Mouse (Mus musculus) heart, embryonic 14.5 days (tissue): ENCODE data around the gene Hus1. TPM values are rescaled to one million over a fixed set of nuclear protein-coding genes. Genes with fewer than 3 reads are reported as not detected.

ENCODE experiments used
- ATAC-seq: fragments of 200-750 bp; cut with Nextera tagmentation; 2 replicates; pipeline ENCODE4 v1.8.0; 2017; ENCODE audit warnings: low read depth, moderate TSS enrichment; ENCODE audit not compliant: insufficient number of reproducible peaks, insufficient read depth, low FRiP score
- H3K27ac ChIP-seq, 2 experiments: fragments of 200-500 bp in 1 of 2; fragments of 300-500 bp in 1 of 2; sonication (generic) in 1 of 2; replicated peaks in 1 of 2; 2 replicates each; pipeline ENCODE4 v1.5.1; 2012 to 2014; ENCODE audit warnings: low read depth in 2 of 2, low read length in 2 of 2, control low read depth in 1 of 2, mild to moderate bottlenecking in 1 of 2, mixed read lengths in 1 of 2; ENCODE audit not compliant: control insufficient read depth in 1 of 2, insufficient read depth in 1 of 2
- H3K27me3 ChIP-seq: fragments of 300-500 bp; sonication (generic); 2 replicates; pipeline ENCODE4 v1.6.1; 2014; ENCODE audit warnings: mild to moderate bottlenecking, low read length, control low read depth; ENCODE audit not compliant: control insufficient read depth, insufficient read depth
- H3K36me3 ChIP-seq: fragments of 300-500 bp; sonication (generic); 2 replicates; pipeline ENCODE4 v1.6.1; 2014; ENCODE audit warnings: mild to moderate bottlenecking, control low read depth, low read length, mixed read lengths; ENCODE audit not compliant: control insufficient read depth, insufficient read depth
- H3K4me1 ChIP-seq, 2 experiments: fragments of 200-500 bp in 1 of 2; fragments of 300-500 bp in 1 of 2; sonication (generic) in 1 of 2; 2 replicates each; pipeline ENCODE4 v1.6.1; 2012 to 2014; ENCODE audit warnings: low read length in 2 of 2, control low read depth in 1 of 2, mixed read lengths in 1 of 2; ENCODE audit not compliant: control insufficient read depth in 2 of 2, insufficient read depth in 2 of 2
- H3K4me2 ChIP-seq: fragments of 300-500 bp; sonication (generic); 2 replicates; pipeline ENCODE4 v1.6.1; 2014; ENCODE audit warnings: mild to moderate bottlenecking, low read length
- H3K4me3 ChIP-seq, 2 experiments: fragments of 200-500 bp in 1 of 2; fragments of 300-500 bp in 1 of 2; sonication (generic) in 1 of 2; 2 replicates each; pipeline ENCODE4 v1.5.1; 2012 to 2014; ENCODE audit warnings: low read length in 2 of 2, mild to moderate bottlenecking in 2 of 2, control low read depth in 1 of 2, low read depth in 1 of 2, moderate library complexity in 1 of 2; ENCODE audit not compliant: control insufficient read depth in 1 of 2, insufficient read depth in 1 of 2
- H3K9ac ChIP-seq: fragments of 300-500 bp; sonication (generic); 2 replicates; pipeline ENCODE4 v1.6.1; 2014; ENCODE audit warnings: mild to moderate bottlenecking, low read length
- H3K9me3 ChIP-seq: fragments of 300-500 bp; sonication (generic); 2 replicates; pipeline ENCODE4 v1.6.1; 2016; ENCODE audit warnings: low read length, control low read depth; ENCODE audit not compliant: control insufficient read depth
- WGBS: fragments of 180-500 bp; shearing (Covaris S2); extraction: QIAGEN DNeasy Blood & Tissue Kit; methylation state at CpG from one replicate; pipeline ENCODE4 v1.1.7; 2014; 5-methylcytosine and 5-hydroxymethylcytosine counted together
- polyA plus RNA-seq: library from polyadenylated mRNA; unstranded; fragments of >200 nt; fragmentation: Nextera tagmentation; extraction: Ambion mirVana; gene quantifications from 2 replicates; pipeline ENCODE4 v1.2.1, GENCODE M21; 2014

The Hus1 gene
- polyA plus RNA-seq = 14.4 and 15.1 TPM in 2 replicates

GRCm38 (mm10) chr11:9010853-9011339 lies at the start of gene Hus1:
TSS of gene Hus1 (minus strand) at chr11:9011191.
- Histone ChIP-seq H3K27ac (peak within 1 kb of the TSS; percentile 90 to 96), H3K4me2 (peak within 1 kb of the TSS; percentile 88), H3K4me1 (peaks cover 0 to 12% of the 10 kb centered on the region in 2 experiments; a peak in 2 of 4 replicates), H3K9me3 (no peaks in the 10 kb centered on the region), H3K27me3 (no peaks in the 10 kb centered on the region), H3K36me3 (peaks cover 21% of the 10 kb centered on the region), H3K9ac (peak within 1 kb of the TSS; percentile 89), H3K4me3 (peak within 1 kb of the TSS; percentile 63 to 91)
- ATAC-seq = peak; percentile 95
- under 1% methylated on average over 43 of the region's 43 CpGs for WGBS

- Histone ChIP-seq H3K4me3 (no peak overlapping the region), H3K27ac (no peak overlapping the region), H3K36me3 (no peaks in the 10 kb centered on the region), H3K4me2 (no peak overlapping the region), H3K9me3 (no peaks in the 10 kb centered on the region), H3K27me3 (no peaks in the 10 kb centered on the region), H3K4me1 (peaks cover 2 to 3% of the 10 kb centered on the region in 2 experiments; a peak in 1 of 4 replicates), H3K9ac (no peak overlapping the region)
- ATAC-seq = no peak
- 33% methylated on average over 5 of the region's 5 CpGs for WGBS
These were observed 49.5 kb upstream of the Hus1 start for GRCm38 (mm10) chr11:9060484-9060883.

- no peak overlapping the region for H3K27ac ChIP-seq
- no peak overlapping the region for H3K4me3 ChIP-seq
- H3K36me3 ChIP-seq = no peaks in the 10 kb centered on the region
- H3K4me2 ChIP-seq = no peak overlapping the region
- H3K9me3 ChIP-seq = no peaks in the 10 kb centered on the region
- WGBS = 90% methylated on average over 1 of the region's 1 CpGs
- H3K27me3 ChIP-seq = no peaks in the 10 kb centered on the region
- H3K4me1 ChIP-seq = peaks cover 2 to 3% of the 10 kb centered on the region in 2 experiments; a peak in 1 of 4 replicates
- no peak for ATAC-seq
- no peak overlapping the region for H3K9ac ChIP-seq
These were observed 49.0 kb upstream of the Hus1 start for GRCm38 (mm10) chr11:9060029-9060428.

GRCm38 (mm10) chr11:9057711-9058110 lies 46.7 kb upstream of the Hus1 start:
- H3K9me3 ChIP-seq = no peaks in the 10 kb centered on the region
- no peaks in the 10 kb centered on the region for H3K36me3 ChIP-seq
- H3K27me3 ChIP-seq = no peaks in the 10 kb centered on the region
- no peak for ATAC-seq
- no peak overlapping the region for H3K27ac ChIP-seq
- peaks cover 2 to 3% of the 10 kb centered on the region in 2 experiments; a peak in 1 of 4 replicates for H3K4me1 ChIP-seq
- no peak overlapping the region for H3K9ac ChIP-seq
- no peak overlapping the region for H3K4me2 ChIP-seq
- H3K4me3 ChIP-seq = no peak overlapping the region
- 82% methylated on average over 4 of the region's 4 CpGs for WGBS

DNA sequence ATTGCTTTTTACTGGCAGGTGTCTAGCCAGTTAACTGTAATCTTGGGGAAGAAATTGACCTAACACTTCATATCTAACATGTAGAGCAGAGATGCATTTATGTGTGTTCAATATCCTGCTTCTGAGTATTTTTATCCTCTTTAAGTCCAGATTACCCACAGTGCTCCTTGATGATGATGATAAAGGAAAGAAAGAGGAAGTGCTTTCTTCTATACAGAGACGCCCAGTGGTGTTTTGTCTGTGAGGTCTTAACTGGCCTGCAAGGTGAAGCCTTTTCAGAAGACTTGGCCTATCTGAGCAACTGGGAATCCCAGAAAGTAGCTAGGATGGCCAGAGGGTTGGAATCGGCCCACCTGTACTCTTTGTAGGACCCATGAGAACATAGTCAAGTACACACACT lies 45.9 kb upstream of the Hus1 start:
- ATAC-seq = no peak
- no peaks in the 10 kb centered on the region for H3K36me3 ChIP-seq
- H3K4me2 ChIP-seq = no peak overlapping the region
- peaks cover 3 to 4% of the 10 kb centered on the region in 2 experiments; a peak in 1 of 4 replicates for H3K4me1 ChIP-seq
- H3K9ac ChIP-seq = no peak overlapping the region
- H3K9me3 ChIP-seq = no peaks in the 10 kb centered on the region
- WGBS = 89% methylated on average over 2 of the region's 2 CpGs
- H3K27ac ChIP-seq = no peak overlapping the region
- H3K4me3 ChIP-seq = no peak overlapping the region
- H3K27me3 ChIP-seq = no peaks in the 10 kb centered on the region

- Histone ChIP-seq H3K27me3 (no peaks in the 10 kb centered on the region), H3K9ac (no peak overlapping the region), H3K27ac (no peak overlapping the region), H3K4me3 (no peak overlapping the region), H3K36me3 (no peaks in the 10 kb centered on the region), H3K4me2 (no peak overlapping the region), H3K9me3 (no peaks in the 10 kb centered on the region), H3K4me1 (peaks cover 10 to 25% of the 10 kb centered on the region in 2 experiments)
- no peak for ATAC-seq
- WGBS = 75% methylated on average over 2 of the region's 2 CpGs
These were observed 40.9 kb upstream of the Hus1 start for GRCm38 (mm10) chr11:9051895-9052294.

DNA sequence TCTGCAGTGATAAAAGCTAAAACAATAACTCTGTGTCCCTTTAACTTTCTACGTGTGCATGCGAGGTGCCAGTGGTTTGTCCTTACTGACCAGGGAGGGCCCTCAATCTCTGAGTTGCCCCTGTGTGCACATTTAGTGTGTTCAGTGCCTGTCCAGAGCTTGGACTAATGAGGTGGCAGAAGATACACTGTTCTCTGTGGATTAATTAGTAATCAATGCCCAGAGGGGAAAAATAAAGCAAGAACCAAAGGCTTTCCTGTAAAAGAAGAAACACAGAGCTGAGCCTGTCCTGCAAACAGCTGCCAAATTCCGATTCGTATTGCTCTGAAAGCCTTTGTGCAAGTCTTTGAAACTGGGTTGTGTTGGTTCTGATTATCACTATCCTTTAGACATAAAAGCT lies 39.2 kb upstream of the Hus1 start:
- no peak for ATAC-seq
- 68% methylated on average over 4 of the region's 4 CpGs for WGBS
- Histone ChIP-seq H3K4me3 (peak overlapping the region in 1 of 2 experiments; percentile 56; a peak in 1 of 4 replicates), H3K36me3 (no peaks in the 10 kb centered on the region), H3K4me2 (peak overlapping the region; percentile 93), H3K9me3 (no peaks in the 10 kb centered on the region), H3K9ac (peak overlapping the region; percentile 41), H3K4me1 (peaks cover 12 to 37% of the 10 kb centered on the region in 2 experiments), H3K27me3 (no peaks in the 10 kb centered on the region), H3K27ac (no peak overlapping the region)

GRCm38 (mm10) chr11:9048703-9049060 lies 37.7 kb upstream of the Hus1 start, which contains the start of gene Sun3:
TSS of gene Sun3 (minus strand) at chr11:9048991.
- Histone ChIP-seq H3K36me3 (no peaks in the 10 kb centered on the region), H3K4me3 (peak within 1 kb of the TSS; percentile 56 to 59), H3K27ac (peak within 1 kb of the TSS; percentile 77 to 87), H3K4me1 (peaks cover 12 to 37% of the 10 kb centered on the region in 2 experiments), H3K4me2 (peak within 1 kb of the TSS; percentile 93), H3K9me3 (no peaks in the 10 kb centered on the region), H3K9ac (peak within 1 kb of the TSS; percentile 64), H3K27me3 (no peaks in the 10 kb centered on the region)
- WGBS = 2% methylated on average over 18 of the region's 18 CpGs
- ATAC-seq = peak; percentile 24
